Mouse (Mus musculus): Measurements from ENCODE around the gene Zfp958. TPM values are rescaled to one million over a fixed set of nuclear protein-coding genes. Genes with fewer than 3 reads are reported as not detected.

Zfp958 gene
- total RNA-seq, 2 experiments from 2014 or later, result 6.3 to 8.1 TPM

Other genes with a start within 250 kb of the Zfp958 start
- gene Cers4, start 120.1 kb upstream of the Zfp958 start, total RNA-seq (2021), result 1 to 10 TPM; 4.5 to 5.1 TPM
- gene Shcbp1, start 166.4 kb downstream of the Zfp958 start, total RNA-seq (2021), result under 1 TPM; 0.20 to 0.54 TPM

Measured in gastrocnemius, postnatal 25 days (tissue).